Mouse (Mus musculus): Measurements from ENCODE around the gene Ltb. TPM values are rescaled to one million over a fixed set of nuclear protein-coding genes. Genes with fewer than 3 reads are reported as not detected.

The Ltb gene
- polyA plus RNA-seq, 1 experiment from 2014 or later, result 0.64 TPM

- no peak for ATAC-seq (ENCODE audit: insufficient number of reproducible peaks, insufficient read depth, low FRiP score, low TSS enrichment, low read depth)
- H3K27me3 ChIP-seq, result peaks cover 6% of the 10 kb centered on the region
- WGBS, result 82% methylated on average over 12 of the region's 12 CpGs
- no peaks in the 10 kb centered on the region for H3K36me3 ChIP-seq
- H3K4me2 ChIP-seq, result no peak overlapping the region
- H3K9ac ChIP-seq (replicated peaks), result no peak overlapping the region
- H3K9me3 ChIP-seq, result no peaks in the 10 kb centered on the region
- no peak overlapping the region for H3K4me3 ChIP-seq (replicated peaks)
- no peak overlapping the region for H3K27ac ChIP-seq
- H3K4me1 ChIP-seq (replicated peaks), result no peaks in the 10 kb centered on the region
Observed at GRCm38 (mm10) chr17:35209785-35210535, 15.7 kb downstream of the Ltb start.

GRCm38 (mm10) chr17:35210593-35210992, 16.4 kb downstream of the Ltb start:
- no peak overlapping the region for H3K4me3 ChIP-seq (replicated peaks)
- WGBS, result 65% methylated on average over 3 of the region's 3 CpGs
- H3K4me1 ChIP-seq (replicated peaks), result no peaks in the 10 kb centered on the region
- H3K27ac ChIP-seq, result no peak overlapping the region
- no peaks in the 10 kb centered on the region for H3K9me3 ChIP-seq
- no peak overlapping the region for H3K4me2 ChIP-seq
- no peak for ATAC-seq (ENCODE audit: insufficient number of reproducible peaks, insufficient read depth, low FRiP score, low TSS enrichment, low read depth)
- no peaks in the 10 kb centered on the region; the same call in 1 of the 2 replicates for H3K27me3 ChIP-seq
- no peaks in the 10 kb centered on the region for H3K36me3 ChIP-seq
- H3K9ac ChIP-seq (replicated peaks), result no peak overlapping the region

GRCm38 (mm10) chr17:35213071-35213470, 18.8 kb downstream of the Ltb start:
- WGBS, result 92% methylated on average over 5 of the region's 5 CpGs
- no peak overlapping the region for H3K4me3 ChIP-seq (replicated peaks)
- H3K36me3 ChIP-seq, result no peaks in the 10 kb centered on the region
- H3K4me1 ChIP-seq (replicated peaks), result no peaks in the 10 kb centered on the region
- H3K4me2 ChIP-seq, result no peak overlapping the region
- H3K9me3 ChIP-seq, result no peaks in the 10 kb centered on the region
- H3K27me3 ChIP-seq, result no peaks in the 10 kb centered on the region; the same call in 1 of the 2 replicates
- H3K27ac ChIP-seq, result no peak overlapping the region
- H3K9ac ChIP-seq (replicated peaks), result no peak overlapping the region
- ATAC-seq (ENCODE audit: insufficient number of reproducible peaks, insufficient read depth, low FRiP score, low TSS enrichment, low read depth), result no peak

- ATAC-seq (ENCODE audit: insufficient number of reproducible peaks, insufficient read depth, low FRiP score, low TSS enrichment, low read depth), result no peak
- no peak overlapping the region for H3K4me3 ChIP-seq (replicated peaks)
- H3K9ac ChIP-seq (replicated peaks), result no peak overlapping the region
- WGBS, result 81% methylated on average over 18 of the region's 18 CpGs
- H3K27me3 ChIP-seq, result no peaks in the 10 kb centered on the region; the same call in 1 of the 2 replicates
- H3K36me3 ChIP-seq, result peaks cover 40% of the 10 kb centered on the region
- no peaks in the 10 kb centered on the region for H3K4me1 ChIP-seq (replicated peaks)
- no peak overlapping the region for H3K27ac ChIP-seq
- H3K9me3 ChIP-seq, result no peaks in the 10 kb centered on the region
- H3K4me2 ChIP-seq, result no peak overlapping the region
Observed at GRCm38 (mm10) chr17:35218516-35219193, 24.4 kb downstream of the Ltb start.

- Histone ChIP-seq H3K36me3 (peaks cover 42% of the 10 kb centered on the region), H3K9ac (replicated peaks) (no peak overlapping the region), H3K27ac (no peak overlapping the region), H3K4me1 (replicated peaks) (no peaks in the 10 kb centered on the region), H3K9me3 (no peaks in the 10 kb centered on the region), H3K4me2 (no peak overlapping the region), H3K4me3 (replicated peaks) (no peak overlapping the region), H3K27me3 (no peaks in the 10 kb centered on the region)
- ATAC-seq (ENCODE audit: insufficient number of reproducible peaks, insufficient read depth, low FRiP score, low TSS enrichment, low read depth), result no peak
- WGBS, result 80% methylated on average over 6 of the region's 6 CpGs
Observed at GRCm38 (mm10) chr17:35219601-35220041, 25.4 kb downstream of the Ltb start.

- H3K27ac ChIP-seq, result no peak within 1 kb of the TSS
Observed at GRCm38 (mm10) chr17:35220156-35220952, 26.1 kb downstream of the Ltb start, which contains the start of gene Gm16181. TSS of gene Gm16181 (plus strand) at chr17:35220834.

GRCm38 (mm10) chr17:35222299-35222698, 28.1 kb downstream of the Ltb start:
- no peak overlapping the region for H3K4me2 ChIP-seq
- no peak overlapping the region for H3K4me3 ChIP-seq (replicated peaks)
- WGBS, result 77% methylated on average over 6 of the region's 6 CpGs
- no peaks in the 10 kb centered on the region for H3K9me3 ChIP-seq
- H3K27me3 ChIP-seq, result no peaks in the 10 kb centered on the region
- no peaks in the 10 kb centered on the region for H3K4me1 ChIP-seq (replicated peaks)
- no peak overlapping the region for H3K27ac ChIP-seq
- ATAC-seq (ENCODE audit: insufficient number of reproducible peaks, insufficient read depth, low FRiP score, low TSS enrichment, low read depth), result no peak
- peaks cover 68% of the 10 kb centered on the region for H3K36me3 ChIP-seq
- H3K9ac ChIP-seq (replicated peaks), result no peak overlapping the region; the same call in 1 of the 2 replicates

More at GRCm38 (mm10) chr17:35220156-35220952, 26.1 kb downstream of the Ltb start, which contains the start of gene Gm16181:
- no peaks in the 10 kb centered on the region for H3K27me3 ChIP-seq
- H3K9me3 ChIP-seq, result no peaks in the 10 kb centered on the region
- H3K4me1 ChIP-seq (replicated peaks), result no peaks in the 10 kb centered on the region
- no peak for ATAC-seq (ENCODE audit: insufficient number of reproducible peaks, insufficient read depth, low FRiP score, low TSS enrichment, low read depth)
- 84% methylated on average over 28 of the region's 28 CpGs for WGBS
- no peak within 1 kb of the TSS for H3K4me3 ChIP-seq (replicated peaks)
- H3K4me2 ChIP-seq, result no peak within 1 kb of the TSS
- H3K36me3 ChIP-seq, result peaks cover 48% of the 10 kb centered on the region
- no peak within 1 kb of the TSS for H3K9ac ChIP-seq (replicated peaks)

- 94% methylated on average over 4 of the region's 4 CpGs for WGBS
- Histone ChIP-seq H3K4me3 (replicated peaks) (no peak overlapping the region), H3K4me2 (no peak overlapping the region), H3K9ac (replicated peaks) (no peak overlapping the region), H3K9me3 (no peaks in the 10 kb centered on the region), H3K27me3 (no peaks in the 10 kb centered on the region), H3K4me1 (replicated peaks) (no peaks in the 10 kb centered on the region), H3K36me3 (peaks cover 83% of the 10 kb centered on the region), H3K27ac (no peak overlapping the region)
- no peak for ATAC-seq (ENCODE audit: insufficient number of reproducible peaks, insufficient read depth, low FRiP score, low TSS enrichment, low read depth)
Observed at GRCm38 (mm10) chr17:35224641-35225040, 30.4 kb downstream of the Ltb start.

GRCm38 (mm10) chr17:35225456-35225855, 31.2 kb downstream of the Ltb start:
- Histone ChIP-seq H3K4me2 (no peak overlapping the region), H3K4me1 (replicated peaks) (no peaks in the 10 kb centered on the region), H3K27ac (no peak overlapping the region), H3K4me3 (replicated peaks) (no peak overlapping the region), H3K27me3 (no peaks in the 10 kb centered on the region), H3K36me3 (peaks cover 83% of the 10 kb centered on the region), H3K9me3 (no peaks in the 10 kb centered on the region), H3K9ac (replicated peaks) (no peak overlapping the region)
- 92% methylated on average over 5 of the region's 5 CpGs for WGBS
- ATAC-seq (ENCODE audit: insufficient number of reproducible peaks, insufficient read depth, low FRiP score, low TSS enrichment, low read depth), result no peak

- Histone ChIP-seq H3K9me3 (no peaks in the 10 kb centered on the region), H3K27ac (no peak overlapping the region), H3K27me3 (no peaks in the 10 kb centered on the region), H3K4me1 (replicated peaks) (no peaks in the 10 kb centered on the region), H3K36me3 (peaks cover 83% of the 10 kb centered on the region), H3K4me2 (no peak overlapping the region), H3K4me3 (replicated peaks) (no peak overlapping the region), H3K9ac (replicated peaks) (no peak overlapping the region)
- WGBS, result 89% methylated on average over 14 of the region's 14 CpGs
- no peak for ATAC-seq (ENCODE audit: insufficient number of reproducible peaks, insufficient read depth, low FRiP score, low TSS enrichment, low read depth)
Observed at GRCm38 (mm10) chr17:35226561-35227046, 32.4 kb downstream of the Ltb start.

GRCm38 (mm10) chr17:35231022-35231421, 36.8 kb downstream of the Ltb start:
- Histone ChIP-seq H3K9ac (replicated peaks) (no peak overlapping the region), H3K36me3 (peaks cover 61% of the 10 kb centered on the region), H3K4me2 (no peak overlapping the region), H3K9me3 (no peaks in the 10 kb centered on the region), H3K27ac (no peak overlapping the region), H3K27me3 (no peaks in the 10 kb centered on the region), H3K4me1 (replicated peaks) (peaks cover 16% of the 10 kb centered on the region), H3K4me3 (replicated peaks) (no peak overlapping the region)
- no peak for ATAC-seq (ENCODE audit: insufficient number of reproducible peaks, insufficient read depth, low FRiP score, low TSS enrichment, low read depth)
- 92% methylated on average over 10 of the region's 10 CpGs for WGBS

Data from limb, embryonic 12.5 days (tissue).